Mouse (Mus musculus): ENCODE measurements around the gene Kif2a.
A peak's percentile ranks its signal among the peaks of the same experiment; 100 is the strongest.
"Not testable (repeated sequence)": the region's sequence is repeated elsewhere in the genome, so short reads cannot be mapped to it uniquely, and the experiment has no call there.

The Kif2a gene

DNA sequence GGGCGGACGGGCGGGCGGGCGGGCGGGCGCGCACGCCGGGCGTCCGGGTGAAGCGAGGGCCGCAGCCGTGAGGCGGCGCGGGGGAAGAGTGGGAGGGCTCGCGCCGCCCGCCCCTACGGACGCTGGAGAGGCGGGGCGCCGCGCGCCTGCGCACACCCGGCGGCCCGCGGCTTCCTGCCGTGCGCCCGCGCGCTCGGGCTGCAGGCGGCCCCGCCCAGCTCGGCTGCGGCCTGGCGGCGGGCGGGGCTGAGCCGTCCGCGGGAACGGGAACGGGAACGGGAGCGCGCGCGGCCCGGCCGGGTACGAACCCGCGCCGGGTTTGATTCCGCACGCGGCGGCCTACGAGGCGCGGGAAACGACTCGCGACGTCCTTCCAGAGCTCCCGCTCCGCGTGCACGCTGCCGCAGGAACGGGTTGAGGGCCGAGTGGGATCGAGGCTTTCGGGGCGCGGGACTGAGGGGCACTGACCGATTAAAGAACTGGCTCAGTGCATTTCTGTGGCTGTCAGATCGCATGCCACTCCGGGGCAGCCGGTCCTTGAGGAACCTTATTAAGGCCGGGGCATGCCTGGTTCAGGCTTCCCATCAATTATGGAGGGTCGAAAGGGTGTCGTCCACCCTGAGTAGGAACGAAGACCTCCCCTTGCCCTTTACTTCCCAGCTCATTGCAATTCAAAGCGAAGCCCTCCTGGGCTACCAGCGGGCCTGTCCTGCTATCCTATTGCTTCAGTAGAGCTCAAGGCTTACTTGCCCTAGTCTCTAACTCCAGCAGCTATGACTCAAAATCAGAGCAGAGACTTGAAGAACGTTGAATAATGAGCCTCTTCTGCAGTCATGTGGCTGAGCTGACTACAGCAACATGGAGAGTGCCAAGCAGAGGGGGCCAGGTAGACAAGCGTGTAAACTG is 593 bp upstream of the Kif2a start:
- peak; percentile 71 for DNase-seq (ENCODE audit: low read depth, low spot score)

- DNase-seq (ENCODE audit: low read depth, low spot score): no peak
Observed at GRCm38 (mm10) chr13:107019443-107019842, 2.5 kb downstream of the Kif2a start.

GRCm38 (mm10) chr13:107013926-107014325 is 8.0 kb downstream of the Kif2a start:
- DNase-seq (ENCODE audit: low read depth, low spot score): no peak

DNA sequence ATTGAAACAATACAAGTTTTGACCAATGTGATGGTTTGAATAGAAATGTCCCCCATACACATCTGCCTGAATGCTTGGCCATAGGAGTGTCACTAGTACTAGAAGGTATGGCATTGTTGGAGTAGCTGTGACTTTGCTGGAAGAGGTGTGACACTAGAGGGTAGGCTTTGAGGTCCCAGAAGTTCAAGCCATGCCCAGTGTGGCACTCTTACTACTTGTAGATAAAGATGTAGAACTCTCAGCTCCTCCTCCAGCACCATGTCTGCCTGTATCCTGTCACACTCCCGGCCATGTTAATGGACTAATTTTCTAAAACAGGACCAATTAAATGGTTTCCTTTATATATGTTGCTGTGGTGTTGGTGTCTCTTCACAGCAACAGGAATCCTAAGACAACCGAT is 10.3 kb downstream of the Kif2a start:
- DNase-seq (ENCODE audit: low read depth, low spot score): no peak

DNA sequence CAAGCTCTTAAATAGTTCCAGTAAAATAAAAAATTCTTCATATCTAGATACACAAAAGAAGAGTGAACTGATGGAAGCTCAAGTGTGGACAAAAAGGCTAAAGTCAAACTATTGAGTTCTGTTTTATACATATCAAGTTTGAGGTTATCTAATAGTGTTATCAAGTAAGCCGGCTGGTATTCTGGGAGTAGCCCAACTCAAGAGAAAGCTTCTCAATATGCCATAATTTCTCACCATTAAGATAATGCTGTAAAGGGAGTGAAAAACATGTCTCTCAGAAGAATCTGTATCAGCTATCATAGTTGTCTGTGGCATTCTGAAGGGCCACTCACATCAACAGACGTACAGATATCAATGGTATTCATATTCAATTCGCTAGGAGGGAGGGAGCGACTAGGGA is 13.8 kb downstream of the Kif2a start:
- DNase-seq (ENCODE audit: low read depth, low spot score): no peak

DNA sequence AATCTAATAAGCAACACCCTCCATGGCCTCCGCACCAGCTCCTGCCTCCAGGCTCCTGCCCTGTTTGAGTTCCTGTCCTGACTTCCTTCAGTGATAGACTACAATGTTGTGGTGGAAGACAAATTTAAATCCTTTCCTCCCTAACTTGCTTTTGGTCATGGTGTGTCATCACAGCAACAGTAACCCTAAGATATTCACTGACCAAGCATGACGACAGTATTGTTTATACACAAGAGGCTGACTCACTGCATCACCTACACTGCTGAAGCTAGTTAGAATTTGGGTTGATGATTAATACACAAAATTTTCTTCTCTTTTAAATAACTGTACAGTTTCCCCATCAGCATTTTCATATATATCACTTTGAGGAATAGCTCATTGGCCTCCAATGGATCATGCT is 18.7 kb downstream of the Kif2a start:
- no peak for DNase-seq (ENCODE audit: low read depth, low spot score)

DNA sequence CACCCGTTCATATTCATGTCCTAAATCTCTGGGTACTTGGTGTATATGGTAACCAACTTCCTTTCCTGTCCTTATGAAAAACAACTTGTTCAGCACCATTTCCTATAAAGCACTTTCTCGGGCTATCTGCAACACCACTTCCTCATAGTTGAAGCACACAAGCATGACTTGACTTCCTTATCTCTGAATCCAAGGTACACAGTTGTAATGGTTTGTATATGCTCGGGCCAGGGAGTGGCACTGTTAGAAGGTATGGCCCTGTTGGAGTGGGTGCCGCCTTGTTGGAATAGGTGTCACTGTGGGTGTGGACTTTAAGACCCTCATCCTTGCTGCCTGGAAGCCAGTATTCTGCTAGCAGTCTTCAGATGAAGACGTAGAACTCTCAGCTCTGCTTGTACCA is 23.3 kb downstream of the Kif2a start:
- DNase-seq (ENCODE audit: low read depth, low spot score): no peak

GRCm38 (mm10) chr13:106998026-106998425 is 23.9 kb downstream of the Kif2a start:
- DNase-seq (ENCODE audit: low read depth, low spot score): no peak

DNA sequence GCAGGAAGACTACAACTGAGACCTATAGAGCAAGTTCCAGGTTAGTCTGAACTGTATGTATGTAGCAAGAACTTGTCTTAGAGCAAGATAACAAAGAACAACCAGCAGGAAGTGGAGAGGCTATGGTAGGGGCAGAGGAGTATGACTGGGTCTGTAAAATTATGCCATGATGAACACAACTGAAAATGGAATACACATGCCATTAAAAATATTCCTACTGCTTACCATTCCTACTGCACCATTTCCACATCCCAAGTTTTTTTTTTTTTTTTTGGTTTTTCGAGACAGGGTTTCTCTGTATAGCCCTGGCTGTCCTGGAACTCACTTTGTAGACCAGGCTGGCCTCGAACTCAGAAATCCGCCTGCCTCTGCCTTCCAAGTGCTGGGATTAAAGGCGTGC is 24.4 kb downstream of the Kif2a start:
- not testable (repeated sequence) for DNase-seq (ENCODE audit: low read depth, low spot score)

DNA sequence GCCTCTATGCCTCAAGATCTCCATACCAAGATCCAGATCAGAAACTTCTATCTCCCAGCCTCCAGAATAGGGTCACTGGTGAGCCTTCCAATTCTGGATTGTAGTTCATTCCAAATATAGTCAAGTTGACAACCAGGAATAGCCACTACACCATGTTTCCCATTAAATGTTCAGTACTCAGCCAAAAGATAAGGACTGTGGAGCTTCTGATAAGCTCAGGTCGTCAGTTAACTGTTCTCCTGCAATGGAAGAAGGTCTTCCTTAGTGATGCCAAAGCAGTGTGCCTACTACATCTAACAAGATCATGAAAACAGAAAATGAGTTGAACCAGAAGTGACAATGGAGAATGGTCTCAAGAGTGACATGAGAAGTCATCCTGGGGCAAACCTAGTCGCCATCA is 25.0 kb downstream of the Kif2a start:
- no peak for DNase-seq (ENCODE audit: low read depth, low spot score)

GRCm38 (mm10) chr13:106961496-106961895 is 60.4 kb downstream of the Kif2a start:
- no peak for DNase-seq (ENCODE audit: low read depth, low spot score)

DNA sequence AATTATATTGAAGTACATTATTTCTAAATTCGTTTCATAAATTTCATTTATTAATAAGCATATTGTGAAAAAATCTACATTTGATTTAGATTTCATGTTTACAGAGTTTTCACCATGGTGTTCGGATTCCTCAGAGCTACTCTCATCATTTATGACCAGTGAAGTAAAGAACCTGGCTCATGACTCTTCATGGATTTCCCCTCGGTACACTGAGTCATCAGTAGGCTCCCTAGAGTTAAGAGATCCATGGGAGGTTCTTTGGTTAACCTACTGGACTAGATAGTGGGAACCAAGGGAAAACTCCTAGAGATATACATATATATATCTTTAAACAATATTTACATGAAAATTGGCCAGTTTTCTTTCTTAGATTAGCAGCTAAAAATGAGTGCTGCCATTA is 61.4 kb downstream of the Kif2a start:
- DNase-seq (ENCODE audit: low read depth, low spot score): no peak

DNA sequence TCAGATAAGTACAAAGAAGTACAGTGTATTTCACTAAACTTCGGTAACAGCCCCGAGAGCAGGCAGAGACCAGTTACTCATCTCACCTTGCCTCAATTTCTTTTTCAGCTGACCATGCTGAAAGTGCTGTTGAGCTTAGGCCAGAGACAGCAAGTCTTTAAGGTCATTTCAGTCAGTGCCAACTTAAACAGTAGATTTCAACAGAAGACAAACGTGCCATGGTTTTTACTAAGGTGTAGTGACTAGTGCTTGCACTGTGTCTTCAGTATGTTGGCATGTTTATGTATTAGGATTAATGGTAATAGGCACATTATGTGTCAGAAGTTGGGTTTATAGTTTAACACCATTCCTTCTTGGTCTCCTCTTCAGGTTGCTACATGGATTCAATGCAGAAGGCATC is 63.6 kb downstream of the Kif2a start:
- DNase-seq (ENCODE audit: low read depth, low spot score): no peak

DNA sequence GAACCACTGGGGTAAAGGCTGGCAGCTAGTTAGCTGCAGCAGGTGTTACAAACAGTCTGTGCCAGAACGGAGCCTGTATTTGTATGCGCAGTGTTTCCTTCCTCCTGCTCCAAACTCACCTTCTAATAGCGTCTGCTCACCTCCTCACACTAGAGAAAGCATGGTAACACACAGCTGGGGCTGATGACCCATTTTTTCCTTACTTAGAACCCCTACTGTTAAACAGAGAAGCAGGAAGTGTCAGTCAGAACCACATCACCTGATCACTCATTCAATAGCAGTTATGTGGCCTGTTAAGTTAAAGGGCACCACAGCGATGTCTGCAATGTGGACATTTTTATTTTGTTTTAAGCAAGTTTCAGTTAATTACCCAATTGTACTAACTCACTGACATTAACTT is 64.4 kb downstream of the Kif2a start:
- no peak for DNase-seq (ENCODE audit: low read depth, low spot score)

GRCm38 (mm10) chr13:106954880-106955279 is 67.0 kb downstream of the Kif2a start:
- no peak for DNase-seq (ENCODE audit: low read depth, low spot score)

- no peak for DNase-seq (ENCODE audit: low read depth, low spot score)
Observed at GRCm38 (mm10) chr13:106947583-106947982, 74.3 kb downstream of the Kif2a start.

DNA sequence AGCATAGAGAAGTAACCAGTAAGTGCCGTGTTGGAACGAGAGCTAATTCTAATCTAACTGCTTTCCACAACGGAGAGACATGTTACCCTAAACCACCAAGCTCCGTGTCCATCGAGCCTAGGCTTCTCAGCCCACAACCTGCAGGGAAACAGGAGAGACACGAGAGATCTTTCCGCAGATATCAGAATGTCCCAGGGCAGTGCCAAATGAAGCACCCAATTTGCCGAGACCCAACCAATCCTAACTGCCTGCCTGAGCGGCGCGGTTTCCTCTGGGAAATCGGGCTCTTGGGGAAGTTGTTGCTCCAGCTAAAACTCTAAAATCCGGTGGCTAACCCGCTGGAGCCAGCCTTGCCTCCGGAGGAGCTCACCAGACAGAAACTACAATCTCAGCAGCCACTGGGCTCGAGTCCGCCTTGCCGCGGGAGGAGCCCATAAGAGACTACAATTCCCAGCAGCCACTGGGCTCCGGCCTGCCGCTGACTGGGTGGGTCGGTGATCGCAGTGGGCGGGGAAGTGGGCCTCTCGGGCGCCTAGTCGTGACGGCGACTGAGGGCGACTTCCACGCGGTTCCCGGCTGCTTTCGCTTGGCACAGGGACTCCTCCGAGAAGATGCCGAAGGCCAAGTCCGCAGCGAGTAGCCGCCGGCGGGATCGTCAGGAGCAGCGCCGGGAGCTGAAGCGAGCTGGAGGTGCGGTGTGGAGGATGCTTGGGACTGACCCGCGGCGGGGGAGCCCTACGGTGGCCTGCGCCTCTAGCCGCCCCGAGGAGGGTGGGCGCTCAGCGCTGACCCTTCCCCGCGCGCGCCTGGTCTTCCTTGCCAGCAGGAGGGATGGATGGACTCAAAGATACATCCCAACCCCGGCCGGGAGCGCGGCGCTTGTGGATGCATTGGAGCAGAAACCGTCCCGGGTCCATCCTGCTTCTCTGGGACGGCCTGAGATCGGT is 75.1 kb downstream of the Kif2a start, which contains the start of gene Dimt1:
Gene Dimt1, plus strand, starts transcription at position 534 of the 947 bp plus-strand sequence.
- DNase-seq (ENCODE audit: low read depth, low spot score): peak; percentile 78

- DNase-seq (ENCODE audit: low read depth, low spot score): no peak
Observed at GRCm38 (mm10) chr13:106945518-106945917, 76.4 kb downstream of the Kif2a start.

- no peak for DNase-seq (ENCODE audit: low read depth, low spot score)
Observed at GRCm38 (mm10) chr13:106942721-106943120, 79.2 kb downstream of the Kif2a start.

DNA sequence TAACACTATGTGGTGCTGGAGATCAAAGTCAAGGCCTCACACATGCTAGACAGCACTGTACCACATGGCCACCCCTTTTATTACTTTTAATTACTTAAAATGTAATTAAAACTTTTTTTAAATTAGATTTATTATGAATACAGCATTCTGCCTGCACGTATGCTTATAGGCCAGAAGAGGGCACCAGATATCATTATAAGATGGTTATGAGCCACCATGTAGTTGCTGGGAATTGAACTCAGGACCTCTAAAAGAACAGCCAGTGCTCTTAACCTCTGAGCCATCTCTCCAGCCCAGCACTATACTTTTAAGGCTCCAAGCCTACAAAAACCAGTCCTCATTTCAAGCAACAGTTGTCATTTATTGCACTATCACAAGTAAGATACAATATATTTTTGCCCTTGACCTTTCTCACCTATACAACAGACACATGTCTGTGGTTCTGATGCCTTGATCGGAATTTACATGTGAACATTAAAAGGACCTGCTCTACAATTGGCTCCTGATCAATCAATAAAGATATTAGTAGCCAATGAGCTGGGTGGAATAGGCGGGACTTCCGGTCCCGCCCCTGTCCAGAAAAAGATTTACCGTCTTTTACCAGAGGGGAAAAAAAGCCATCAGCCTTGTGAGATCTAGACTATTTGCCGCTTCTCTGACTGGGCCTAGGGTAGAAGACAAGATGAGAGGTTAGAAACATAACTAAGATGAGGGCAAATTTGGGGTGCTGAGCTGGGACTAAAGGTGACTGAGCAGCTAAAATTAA is 80.5 kb downstream of the Kif2a start:
- DNase-seq (ENCODE audit: low read depth, low spot score): peak; percentile 46

DNA sequence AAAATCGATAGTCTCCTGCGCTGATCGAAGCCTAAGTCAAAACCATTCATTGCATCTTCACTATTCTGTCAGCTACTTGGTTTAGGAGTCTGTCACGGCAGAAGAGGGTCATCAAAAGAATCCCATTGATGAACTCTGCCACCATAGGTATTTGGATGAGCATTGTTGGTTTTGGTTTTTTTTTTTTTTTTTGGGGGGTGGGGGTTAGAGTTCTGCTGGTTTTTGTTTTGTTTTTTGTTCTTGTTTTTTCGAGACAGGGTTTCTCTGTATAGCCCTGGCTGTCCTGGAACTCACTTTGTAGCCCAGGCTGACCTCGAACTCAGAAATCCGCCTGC is 84.8 kb downstream of the Kif2a start:
- DNase-seq (ENCODE audit: low read depth, low spot score): no peak
